Comparison of ENCODE assay signal across 20 mouse cellular contexts in the genomic region with DNA sequence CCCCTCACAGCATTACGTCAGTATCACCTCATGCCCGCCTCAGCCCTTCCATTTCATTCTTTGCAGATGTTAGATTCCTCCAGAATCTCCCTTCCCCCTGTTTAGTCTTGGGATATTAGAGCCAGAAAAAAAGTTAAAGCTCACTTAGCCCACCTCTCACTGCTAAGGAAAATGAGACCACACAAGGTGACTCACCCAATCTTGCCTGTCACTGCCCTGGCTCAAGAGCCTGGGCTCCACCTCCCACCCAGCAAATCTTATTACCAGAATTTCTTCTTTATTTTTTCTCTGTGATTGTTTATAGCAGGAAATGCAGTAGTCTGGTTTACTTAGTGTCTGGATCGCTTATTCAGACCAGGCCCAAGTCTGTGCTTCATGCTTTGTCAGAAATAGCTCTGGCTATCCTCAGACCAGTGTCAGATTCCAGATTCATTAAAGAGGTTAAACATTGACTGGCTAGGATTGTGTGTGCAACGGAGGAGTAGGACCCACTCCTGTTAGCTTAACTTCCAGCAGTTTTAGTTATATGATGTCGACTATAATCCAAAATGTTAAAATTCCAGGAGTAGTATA.
DNase-seq lines count a peak whose midpoint lies in the region; ATAC-seq lines count a peak whose summit lies in the region.
"Had no signal": no experiment of that assay in that cellular context is flagged by ENCODE, and none has a peak within 500 bp of the region (broad histone marks: within the 10 kb centered on the region; RNA-seq: fewer than 3 reads in every experiment).

No protein-coding gene starts in this region.

- ATAC-seq in forebrain, embryonic 14.5 days, result no peak
- ATAC-seq: forebrain, embryonic 16.5 days; hindbrain, embryonic 16.5 days had no signal

- no peak overlapping the region for H3K4me3 ChIP-seq in limb, embryonic 10.5 days
- H3K4me3 ChIP-seq in forebrain, embryonic 14.5 days (ENCODE audit: low read depth, low read length), result no peak overlapping the region
- H3K4me3 ChIP-seq: liver, embryonic 13.5 days; neural tube, embryonic 15.5 days had no signal

- WGBS in limb, embryonic 10.5 days, result 50% methylated on average over 5 of the region's 5 CpGs
- WGBS in forebrain, embryonic 14.5 days, result 90% methylated on average over 5 of the region's 5 CpGs

- H3K27me3 ChIP-seq in limb, embryonic 10.5 days (ENCODE audit: low read depth, poor library complexity, severe bottlenecking), result 0 out of 2 replicates have a peak, but pooled peaks cover 3% of the 10 kb centered on the region
- no peaks in the 10 kb centered on the region for H3K27me3 ChIP-seq in forebrain, embryonic 14.5 days (replicated peaks; ENCODE audit: control insufficient read depth, insufficient read depth, low read length)
- H3K27me3 ChIP-seq: liver, embryonic 13.5 days; neural tube, embryonic 15.5 days had no signal

- DNase-seq in kidney, adult 11 months, result peak; percentile 21
- DNase-seq in kidney, postnatal 25 days, result no peak
- DNase-seq in 416B (ENCODE audit: low read depth), result peak; percentile 10
- peak; percentile 24 for DNase-seq in hindlimb bud, embryonic 11.5 days (ENCODE audit: extremely low spot score, low read depth, low spot score)
- DNase-seq in limb, embryonic 10.5 days (ENCODE audit: low spot score), result no peak
- DNase-seq in forebrain, embryonic 14.5 days (ENCODE audit: low spot score), result no peak
- no peak for DNase-seq in cerebellum, adult 9-10 months
- no peak for DNase-seq in adrenal gland, adult (ENCODE audit: inconsistent age in 2 of 2, low spot score in 1 of 2)
- DNase-seq: adrenal gland, adult 8-10 months; cerebellum, adult 11-12 months; gastrocnemius, postnatal 14 days; heart, postnatal 10 days; layer of hippocampus, adult 9-11 months; liver, embryonic 13.5 days; retina, postnatal 1 day; thymus, postnatal 36 days had no signal

- no peak overlapping the region for H3K9ac ChIP-seq in forebrain, embryonic 14.5 days (ENCODE audit: low read length)
- H3K9ac ChIP-seq: liver, embryonic 13.5 days; neural tube, embryonic 15.5 days had no signal

- peaks cover 29% of the 10 kb centered on the region for H3K4me1 ChIP-seq in limb, embryonic 10.5 days
- H3K4me1 ChIP-seq in forebrain, embryonic 14.5 days (ENCODE audit: control insufficient read depth, insufficient read depth, low read length), result 0 out of 2 replicates have a peak, but pooled peaks cover 2% of the 10 kb centered on the region

- H3K9me3 ChIP-seq in limb, embryonic 10.5 days (replicated peaks), result no peaks in the 10 kb centered on the region
- H3K9me3 ChIP-seq in forebrain, embryonic 14.5 days (replicated peaks; ENCODE audit: control insufficient read depth, low read length), result no peaks in the 10 kb centered on the region
- H3K9me3 ChIP-seq: liver, embryonic 13.5 days; neural tube, embryonic 15.5 days had no signal

- H3K27ac ChIP-seq in limb, embryonic 10.5 days, result 0 out of 2 replicates have a peak overlapping the region, but pooled peaks have one; percentile 50
- no peak overlapping the region for H3K27ac ChIP-seq in forebrain, embryonic 14.5 days (ENCODE audit: low read depth, low read length)
- H3K27ac ChIP-seq: liver, embryonic 13.5 days; neural tube, embryonic 15.5 days had no signal

- no peak overlapping the region for H3K4me2 ChIP-seq in forebrain, embryonic 14.5 days (ENCODE audit: low read length)
- H3K4me2 ChIP-seq: liver, embryonic 13.5 days; midbrain, embryonic 11.5 days; neural tube, embryonic 15.5 days had no signal

- H3K36me3 ChIP-seq in limb, embryonic 10.5 days, result no peaks in the 10 kb centered on the region
- no peaks in the 10 kb centered on the region for H3K36me3 ChIP-seq in forebrain, embryonic 14.5 days (ENCODE audit: control insufficient read depth, insufficient read depth, low read length)
- H3K36me3 ChIP-seq: liver, embryonic 13.5 days; neural tube, embryonic 15.5 days had no signal

Comparison
In these comparisons a context has a peak if more than half of its experiments do, and no peak if none do; other contexts are left out.
1. DNase-seq: peak in kidney, adult 11 months (single experiment), 416B (single experiment) and hindlimb bud, embryonic 11.5 days (single experiment); none in kidney, postnatal 25 days (0 of 2), limb, embryonic 10.5 days (single experiment), forebrain, embryonic 14.5 days (single experiment), cerebellum, adult 9-10 months (single experiment) and adrenal gland, adult (0 of 2).